Mouse (Mus musculus) embryonic facial prominence, embryonic 10.5 days (tissue): ENCODE data around the gene Actr8. TPM values are rescaled to one million over a fixed set of nuclear protein-coding genes. Genes with fewer than 3 reads are reported as not detected.
A peak's percentile ranks its signal among the peaks of the same experiment; 100 is the strongest.

Source experiments
- DNase-seq: peaks from one replicate; pipeline ENCODE4 v3.0.0-alpha.2; 2017; ENCODE audit warnings: low spot score
- H3K27ac ChIP-seq: fragments of 300-500 bp; sonication (generic); replicated peaks from 2 replicates; pipeline ENCODE4 v1.5.1; 2016; ENCODE audit warnings: mild to moderate bottlenecking
- H3K27me3 ChIP-seq: fragments of 300-500 bp; sonication (generic); replicated peaks from 2 replicates; pipeline ENCODE4 v1.6.1; 2016; ENCODE audit warnings: low read depth, mild to moderate bottlenecking; ENCODE audit not compliant: poor library complexity, severe bottlenecking
- H3K36me3 ChIP-seq: fragments of 300-500 bp; sonication (generic); replicated peaks from 2 replicates; pipeline ENCODE4 v1.6.1; 2016; ENCODE audit warnings: mild to moderate bottlenecking, moderate library complexity
- H3K4me1 ChIP-seq: fragments of 300-500 bp; sonication (generic); 2 replicates; pipeline ENCODE4 v1.6.1; 2016
- H3K4me3 ChIP-seq: fragments of 300-500 bp; sonication (generic); 2 replicates; pipeline ENCODE4 v1.5.1; 2016; ENCODE audit warnings: mild to moderate bottlenecking, moderate library complexity
- H3K9me3 ChIP-seq: fragments of 300-500 bp; sonication (generic); 2 replicates; pipeline ENCODE4 v1.6.1; 2016; ENCODE audit warnings: mild to moderate bottlenecking
- WGBS: fragments of 180-500 bp; shearing (Covaris S2); methylation state at CpG from one replicate; pipeline ENCODE4 v1.1.7; 2016; 5-methylcytosine and 5-hydroxymethylcytosine counted together
- polyA plus RNA-seq: library from polyadenylated mRNA; unstranded; fragments of >200 nt; fragmentation: Nextera tagmentation; extraction: Ambion mirVana; gene quantifications from 2 replicates; pipeline ENCODE4 v1.2.1, GENCODE M21; 2016

Gene Actr8
- 81.4 and 86.9 TPM in 2 replicates for polyA plus RNA-seq

- H3K36me3 ChIP-seq: peaks cover 73% of the 10 kb centered on the region
Measured at GRCm38 (mm10) chr14:29978254-29979204, at the start of gene Actr8. Gene Actr8, plus strand, starts transcription at chr14:29978337.

GRCm38 (mm10) chr14:29928966-29929365 lies 49.2 kb upstream of the Actr8 start:
- Histone ChIP-seq H3K36me3 (no peaks in the 10 kb centered on the region), H3K4me1 (no peaks in the 10 kb centered on the region), H3K9me3 (no peaks in the 10 kb centered on the region), H3K27ac (no peak overlapping the region), H3K4me3 (no peak overlapping the region), H3K27me3 (no peaks in the 10 kb centered on the region)
- WGBS: 81% methylated on average over 4 of the region's 4 CpGs
- no peak for DNase-seq

More at GRCm38 (mm10) chr14:29978254-29979204, at the start of gene Actr8:
- peak; percentile 95 for DNase-seq
- WGBS: 3% methylated on average over 44 of the region's 44 CpGs
- H3K4me3 ChIP-seq: peak within 1 kb of the TSS; percentile 69
- H3K27me3 ChIP-seq: no peaks in the 10 kb centered on the region
- H3K4me1 ChIP-seq: peaks cover 11% of the 10 kb centered on the region
- peak within 1 kb of the TSS; percentile 92 for H3K27ac ChIP-seq
- H3K9me3 ChIP-seq: peaks cover 9% of the 10 kb centered on the region; the same call in 1 of the 2 replicates

- no peak for DNase-seq
- no peaks in the 10 kb centered on the region for H3K27me3 ChIP-seq
- H3K9me3 ChIP-seq: no peaks in the 10 kb centered on the region
- no peak overlapping the region for H3K4me3 ChIP-seq
- peaks cover 9% of the 10 kb centered on the region for H3K4me1 ChIP-seq
- 81% methylated on average over 5 of the region's 5 CpGs for WGBS
- no peaks in the 10 kb centered on the region for H3K36me3 ChIP-seq
- no peak overlapping the region for H3K27ac ChIP-seq
Measured at GRCm38 (mm10) chr14:29935516-29935915, 42.6 kb upstream of the Actr8 start.

- H3K4me1 ChIP-seq: peaks cover 10% of the 10 kb centered on the region
- no peak overlapping the region for H3K4me3 ChIP-seq
- no peak for DNase-seq
- H3K9me3 ChIP-seq: no peaks in the 10 kb centered on the region
- H3K27me3 ChIP-seq: peaks cover 11% of the 10 kb centered on the region
- H3K36me3 ChIP-seq: no peaks in the 10 kb centered on the region
- 91% methylated on average over 15 of the region's 15 CpGs for WGBS
- H3K27ac ChIP-seq: no peak overlapping the region
Measured at GRCm38 (mm10) chr14:29937466-29937865, 40.7 kb upstream of the Actr8 start.

GRCm38 (mm10) chr14:29939600-29940312 lies 38.4 kb upstream of the Actr8 start:
- no peak overlapping the region for H3K27ac ChIP-seq
- H3K36me3 ChIP-seq: no peaks in the 10 kb centered on the region
- WGBS: 48% methylated on average over 20 of the region's 20 CpGs
- peaks cover 10% of the 10 kb centered on the region for H3K4me1 ChIP-seq
- H3K27me3 ChIP-seq: peaks cover 11% of the 10 kb centered on the region
- no peaks in the 10 kb centered on the region for H3K9me3 ChIP-seq
- peak; percentile 48 for DNase-seq
- 0 out of 2 replicates have a peak overlapping the region, but pooled peaks have one; percentile 26 for H3K4me3 ChIP-seq

- whole genome bisulfite sequencing: 24% methylated on average over 10 of the region's 10 CpGs
- H3K4me3 ChIP-seq: 0 out of 2 replicates have a peak overlapping the region, but pooled peaks have one; percentile 26
- H3K36me3 ChIP-seq: no peaks in the 10 kb centered on the region
- H3K4me1 ChIP-seq: peaks cover 10% of the 10 kb centered on the region
- no peaks in the 10 kb centered on the region for H3K9me3 ChIP-seq
- peak; percentile 22 for DNase-seq
- H3K27me3 ChIP-seq: peaks cover 11% of the 10 kb centered on the region
- no peak overlapping the region for H3K27ac ChIP-seq
Measured at GRCm38 (mm10) chr14:29940313-29940812, 37.8 kb upstream of the Actr8 start.

GRCm38 (mm10) chr14:29940877-29941276 lies 37.3 kb upstream of the Actr8 start:
- no peaks in the 10 kb centered on the region for H3K9me3 ChIP-seq
- peak; percentile 28 for DNase-seq
- whole genome bisulfite sequencing: 27% methylated on average over 2 of the region's 2 CpGs
- H3K4me1 ChIP-seq: peaks cover 10% of the 10 kb centered on the region
- H3K36me3 ChIP-seq: no peaks in the 10 kb centered on the region
- H3K4me3 ChIP-seq: no peak overlapping the region
- H3K27ac ChIP-seq: no peak overlapping the region
- H3K27me3 ChIP-seq: peaks cover 11% of the 10 kb centered on the region

- no peaks in the 10 kb centered on the region for H3K36me3 ChIP-seq
- H3K27ac ChIP-seq: no peak overlapping the region
- H3K27me3 ChIP-seq: peaks cover 1% of the 10 kb centered on the region; the same call in 1 of the 2 replicates
- 76% methylated on average over 5 of the region's 5 CpGs for WGBS
- H3K4me3 ChIP-seq: no peak overlapping the region
- H3K4me1 ChIP-seq: no peaks in the 10 kb centered on the region
- DNase-seq: no peak
- no peaks in the 10 kb centered on the region for H3K9me3 ChIP-seq
Measured at GRCm38 (mm10) chr14:29946761-29947309, 31.3 kb upstream of the Actr8 start.

- 83% methylated on average over 4 of the region's 4 CpGs for WGBS
- H3K27ac ChIP-seq: no peak overlapping the region
- H3K27me3 ChIP-seq: no peaks in the 10 kb centered on the region
- H3K36me3 ChIP-seq: no peaks in the 10 kb centered on the region
- no peak overlapping the region for H3K4me3 ChIP-seq
- H3K9me3 ChIP-seq: no peaks in the 10 kb centered on the region
- H3K4me1 ChIP-seq: no peaks in the 10 kb centered on the region
- no peak for DNase-seq
Measured at GRCm38 (mm10) chr14:29950805-29951204, 27.3 kb upstream of the Actr8 start.

- no peaks in the 10 kb centered on the region for H3K36me3 ChIP-seq
- no peaks in the 10 kb centered on the region for H3K27me3 ChIP-seq
- no peak overlapping the region for H3K4me3 ChIP-seq
- H3K27ac ChIP-seq: no peak overlapping the region
- DNase-seq: no peak
- H3K4me1 ChIP-seq: no peaks in the 10 kb centered on the region
- no peaks in the 10 kb centered on the region for H3K9me3 ChIP-seq
Measured at GRCm38 (mm10) chr14:29957393-29957792, 20.7 kb upstream of the Actr8 start.

- Histone ChIP-seq H3K4me3 (peak overlapping the region; percentile 95), H3K9me3 (no peaks in the 10 kb centered on the region), H3K4me1 (peaks cover 19% of the 10 kb centered on the region), H3K27ac (peak overlapping the region; percentile 92), H3K36me3 (peaks cover 29% of the 10 kb centered on the region), H3K27me3 (no peaks in the 10 kb centered on the region)
- DNase-seq: peak; percentile 11
- 60% methylated on average over 7 of the region's 7 CpGs for WGBS
Measured at GRCm38 (mm10) chr14:29967611-29968010, 10.5 kb upstream of the Actr8 start.
